Mouse (Mus musculus): ENCODE results near the gene Defb22.

Defb22 gene

GRCm38 (mm10) chr2:152490038-152490437, at the start of gene Defb22:
Defb22 (minus strand) TSS chr2:152490138.
- DNase-seq: no peak

- no peak for DNase-seq
Observed at GRCm38 (mm10) chr2:152517981-152518380, 28.0 kb upstream of the Defb22 start, which contains the start of gene Defb28. Defb28 (plus strand) TSS chr2:152518255.

- no peak for DNase-seq
Observed at GRCm38 (mm10) chr2:152516084-152516483, 26.1 kb upstream of the Defb22 start.

- no peak for DNase-seq
Observed at GRCm38 (mm10) chr2:152511592-152511991, 21.7 kb upstream of the Defb22 start, which contains the start of gene Defb26. Defb26 (minus strand) TSS chr2:152511692.

GRCm38 (mm10) chr2:152503950-152504349, 14.0 kb upstream of the Defb22 start:
- no peak for DNase-seq

GRCm38 (mm10) chr2:152500863-152501229, 10.9 kb upstream of the Defb22 start:
- no peak for DNase-seq

GRCm38 (mm10) chr2:152500204-152500862, 10.4 kb upstream of the Defb22 start:
- DNase-seq: no peak

- DNase-seq: no peak
Observed at GRCm38 (mm10) chr2:152498020-152498419, 8.1 kb upstream of the Defb22 start.

- no peak for DNase-seq
Observed at GRCm38 (mm10) chr2:152493151-152493550, 3.2 kb upstream of the Defb22 start.

GRCm38 (mm10) chr2:152487024-152487423, 2.9 kb downstream of the Defb22 start:
- DNase-seq: peak; percentile 13 to 23

GRCm38 (mm10) chr2:152481726-152482125, 8.2 kb downstream of the Defb22 start:
- no peak for DNase-seq

- DNase-seq: no peak
Observed at GRCm38 (mm10) chr2:152480881-152481280, 9.1 kb downstream of the Defb22 start.

- DNase-seq: no peak
Observed at GRCm38 (mm10) chr2:152476763-152477162, 13.2 kb downstream of the Defb22 start, which contains the start of gene Defb20. Defb20 (plus strand) TSS chr2:152477063.

GRCm38 (mm10) chr2:152472434-152472833, 17.5 kb downstream of the Defb22 start:
- no peak for DNase-seq

GRCm38 (mm10) chr2:152470973-152471372, 19.0 kb downstream of the Defb22 start:
- DNase-seq: peak; percentile 62 to 74

GRCm38 (mm10) chr2:152464570-152465150, 25.3 kb downstream of the Defb22 start, which contains the start of gene Defb23:
Defb23 (minus strand) TSS chr2:152464620.
- no peak for DNase-seq

GRCm38 (mm10) chr2:152459241-152459640, 30.7 kb downstream of the Defb22 start:
- no peak for DNase-seq

GRCm38 (mm10) chr2:152452101-152452781, 37.7 kb downstream of the Defb22 start:
- DNase-seq: peak; percentile 66 to 76

- peak; percentile 91 to 92 for DNase-seq
Observed at GRCm38 (mm10) chr2:152450241-152450640, 39.7 kb downstream of the Defb22 start.

GRCm38 (mm10) chr2:152447461-152447860, 42.5 kb downstream of the Defb22 start:
- no peak for DNase-seq

GRCm38 (mm10) chr2:152446642-152447041, 43.3 kb downstream of the Defb22 start:
- no peak for DNase-seq

- DNase-seq: peak; percentile 91
Observed at GRCm38 (mm10) chr2:152443281-152443680, 46.7 kb downstream of the Defb22 start.

- peak in 1 of 2 experiments; percentile 46 for DNase-seq
Observed at GRCm38 (mm10) chr2:152442322-152442721, 47.6 kb downstream of the Defb22 start.

GRCm38 (mm10) chr2:152439833-152440232, 50.1 kb downstream of the Defb22 start:
- peak; percentile 54 to 62 for DNase-seq
